Mouse (Mus musculus): ENCODE measurements around the gene Nup214. TPM values are rescaled to one million over a fixed set of nuclear protein-coding genes. Genes with fewer than 3 reads are reported as not detected.

The Nup214 gene
- polyA plus RNA-seq, 1 experiment = 91.9 TPM

DNA sequence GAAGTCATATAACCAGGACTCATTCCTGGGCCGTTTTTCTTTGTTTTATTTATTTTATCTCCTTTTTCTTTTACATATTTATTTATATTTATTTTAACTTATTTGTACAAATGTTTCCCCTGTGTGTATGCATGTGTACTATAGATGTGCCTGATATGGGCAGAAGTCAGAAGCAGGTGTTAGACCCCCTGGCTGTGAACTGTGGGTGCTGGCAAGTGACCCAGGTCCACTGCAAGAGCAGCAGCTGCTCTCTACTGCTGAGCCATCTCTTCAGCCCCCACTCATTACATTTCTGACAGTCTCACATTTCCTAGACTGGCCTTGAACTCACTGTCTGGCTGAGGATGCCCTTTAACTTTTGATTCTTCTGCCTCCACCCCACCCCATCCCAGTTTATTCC is 35.9 kb upstream of the Nup214 start:
- H3K9ac ChIP-seq (ENCODE audit: low read depth, poor library complexity, severe bottlenecking) = no peak overlapping the region
- no peaks in the 10 kb centered on the region for H3K36me3 ChIP-seq (ENCODE audit: control insufficient read depth, insufficient read depth, low read length, poor library complexity, severe bottlenecking)
- H3K4me1 ChIP-seq (ENCODE audit: control insufficient read depth, insufficient read depth, low read length) = no peaks in the 10 kb centered on the region
- H3K9me3 ChIP-seq (replicated peaks; ENCODE audit: control insufficient read depth, insufficient read depth, low read length, poor library complexity, severe bottlenecking) = no peaks in the 10 kb centered on the region
- TF ChIP-seq CTCF (IDR thresholded peaks at IDR 0.05; ENCODE audit: low read depth, low read length) (no peak), POLR2A (IDR thresholded peaks at IDR 0.05; ENCODE audit: insufficient read depth, low read length) (no peak), EP300 (IDR thresholded peaks at IDR 0.05; ENCODE audit: insufficient read depth, low read depth, low read length) (no peak)
- no peak overlapping the region for H3K4me3 ChIP-seq (ENCODE audit: low read depth, low read length)
- no peaks in the 10 kb centered on the region for H3K27me3 ChIP-seq (ENCODE audit: control insufficient read depth, insufficient read depth, low read length, poor library complexity, severe bottlenecking)
- H3K27ac ChIP-seq (ENCODE audit: insufficient read depth, low read length) = no peak overlapping the region

DNA sequence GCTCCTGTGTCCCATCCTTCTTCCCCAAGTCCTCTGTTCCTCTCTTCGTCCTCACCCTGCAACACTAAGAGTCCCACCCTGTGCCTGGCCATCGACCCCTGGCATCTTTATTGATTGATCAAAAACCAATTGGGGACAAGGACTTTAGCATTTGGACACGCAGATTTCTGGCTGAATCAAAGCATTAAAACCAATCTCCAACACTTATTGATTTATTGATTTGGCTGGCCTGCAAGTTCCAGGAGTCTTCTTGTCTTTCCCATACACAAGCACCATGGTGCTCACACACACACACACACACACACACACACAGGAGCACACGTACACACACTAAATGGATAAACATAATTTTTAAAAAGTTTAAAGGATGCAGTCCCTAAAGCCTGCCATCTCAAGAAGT is 31.2 kb upstream of the Nup214 start:
- Histone ChIP-seq H3K4me1 (ENCODE audit: control insufficient read depth, insufficient read depth, low read length) (no peaks in the 10 kb centered on the region), H3K9ac (ENCODE audit: low read depth, poor library complexity, severe bottlenecking) (no peak overlapping the region), H3K9me3 (replicated peaks; ENCODE audit: control insufficient read depth, insufficient read depth, low read length, poor library complexity, severe bottlenecking) (no peaks in the 10 kb centered on the region), H3K4me3 (ENCODE audit: low read depth, low read length) (no peak overlapping the region), H3K27me3 (ENCODE audit: control insufficient read depth, insufficient read depth, low read length, poor library complexity, severe bottlenecking) (no peaks in the 10 kb centered on the region), H3K27ac (ENCODE audit: insufficient read depth, low read length) (no peak overlapping the region), H3K36me3 (ENCODE audit: control insufficient read depth, insufficient read depth, low read length, poor library complexity, severe bottlenecking) (no peaks in the 10 kb centered on the region)
- TF ChIP-seq EP300 (IDR thresholded peaks at IDR 0.05; ENCODE audit: insufficient read depth, low read depth, low read length) (no peak), CTCF (IDR thresholded peaks at IDR 0.05; ENCODE audit: low read depth, low read length) (no peak), POLR2A (IDR thresholded peaks at IDR 0.05; ENCODE audit: insufficient read depth, low read length) (no peak)

DNA sequence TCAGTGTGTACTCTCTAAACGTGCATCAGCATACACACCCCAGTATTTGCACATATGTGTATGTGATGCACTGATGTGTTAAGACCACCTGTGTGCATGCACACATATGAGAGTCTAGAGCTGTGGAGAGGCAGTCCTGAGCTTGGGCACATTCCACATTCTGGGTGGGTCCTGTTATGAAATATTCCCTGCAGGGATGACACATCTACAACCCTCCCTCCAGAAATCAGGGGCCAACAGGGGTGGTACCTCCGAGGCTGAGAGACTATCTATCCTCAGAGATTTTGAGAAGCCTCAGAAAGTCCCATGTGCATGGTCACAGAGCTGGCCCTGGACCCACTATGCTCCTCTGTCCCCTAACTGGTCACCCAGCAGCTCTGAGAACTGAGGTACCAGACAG is 28.7 kb upstream of the Nup214 start:
- H3K4me1 ChIP-seq (ENCODE audit: control insufficient read depth, insufficient read depth, low read length) = no peaks in the 10 kb centered on the region
- TF ChIP-seq EP300 (IDR thresholded peaks at IDR 0.05; ENCODE audit: insufficient read depth, low read depth, low read length) (no peak), CTCF (IDR thresholded peaks at IDR 0.05; ENCODE audit: low read depth, low read length) (no peak), POLR2A (IDR thresholded peaks at IDR 0.05; ENCODE audit: insufficient read depth, low read length) (no peak)
- H3K4me3 ChIP-seq (ENCODE audit: low read depth, low read length) = no peak overlapping the region
- no peak overlapping the region for H3K27ac ChIP-seq (ENCODE audit: insufficient read depth, low read length)
- H3K36me3 ChIP-seq (ENCODE audit: control insufficient read depth, insufficient read depth, low read length, poor library complexity, severe bottlenecking) = no peaks in the 10 kb centered on the region
- no peak overlapping the region for H3K9ac ChIP-seq (ENCODE audit: low read depth, poor library complexity, severe bottlenecking)
- no peaks in the 10 kb centered on the region for H3K9me3 ChIP-seq (replicated peaks; ENCODE audit: control insufficient read depth, insufficient read depth, low read length, poor library complexity, severe bottlenecking)
- H3K27me3 ChIP-seq (ENCODE audit: control insufficient read depth, insufficient read depth, low read length, poor library complexity, severe bottlenecking) = no peaks in the 10 kb centered on the region

DNA sequence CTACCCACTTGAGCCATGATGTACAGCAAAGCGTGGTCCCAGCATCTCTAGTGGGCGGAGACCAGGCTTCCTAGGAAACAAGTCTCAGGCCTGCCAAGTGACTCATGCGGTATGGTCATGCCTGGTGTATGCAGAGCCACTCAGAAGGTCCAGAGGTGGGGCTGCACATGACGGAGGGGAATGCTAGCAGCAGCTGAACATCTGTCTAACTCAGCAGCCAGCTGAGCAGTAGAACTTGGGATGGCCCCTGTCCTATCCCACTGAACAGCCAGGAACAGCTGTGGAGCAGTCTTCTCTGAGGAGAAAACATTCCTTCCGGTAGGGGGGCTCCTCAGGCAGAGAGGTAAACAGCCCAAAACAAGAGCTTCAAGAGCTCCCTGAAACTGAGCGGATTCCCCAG is 25.8 kb upstream of the Nup214 start:
- no peak overlapping the region for H3K9ac ChIP-seq (ENCODE audit: low read depth, poor library complexity, severe bottlenecking)
- H3K27me3 ChIP-seq (ENCODE audit: control insufficient read depth, insufficient read depth, low read length, poor library complexity, severe bottlenecking) = no peaks in the 10 kb centered on the region
- H3K4me1 ChIP-seq (ENCODE audit: control insufficient read depth, insufficient read depth, low read length) = peaks cover 2% of the 10 kb centered on the region
- H3K36me3 ChIP-seq (ENCODE audit: control insufficient read depth, insufficient read depth, low read length, poor library complexity, severe bottlenecking) = no peaks in the 10 kb centered on the region
- no peak overlapping the region for H3K4me3 ChIP-seq (ENCODE audit: low read depth, low read length)
- no peak overlapping the region for H3K27ac ChIP-seq (ENCODE audit: insufficient read depth, low read length)
- H3K9me3 ChIP-seq (replicated peaks; ENCODE audit: control insufficient read depth, insufficient read depth, low read length, poor library complexity, severe bottlenecking) = no peaks in the 10 kb centered on the region
- no peak for TF ChIP-seq CTCF (IDR thresholded peaks at IDR 0.05; ENCODE audit: low read depth, low read length)
- no peak for TF ChIP-seq EP300 (IDR thresholded peaks at IDR 0.05; ENCODE audit: insufficient read depth, low read depth, low read length)
- no peak for TF ChIP-seq POLR2A (IDR thresholded peaks at IDR 0.05; ENCODE audit: insufficient read depth, low read length)

DNA sequence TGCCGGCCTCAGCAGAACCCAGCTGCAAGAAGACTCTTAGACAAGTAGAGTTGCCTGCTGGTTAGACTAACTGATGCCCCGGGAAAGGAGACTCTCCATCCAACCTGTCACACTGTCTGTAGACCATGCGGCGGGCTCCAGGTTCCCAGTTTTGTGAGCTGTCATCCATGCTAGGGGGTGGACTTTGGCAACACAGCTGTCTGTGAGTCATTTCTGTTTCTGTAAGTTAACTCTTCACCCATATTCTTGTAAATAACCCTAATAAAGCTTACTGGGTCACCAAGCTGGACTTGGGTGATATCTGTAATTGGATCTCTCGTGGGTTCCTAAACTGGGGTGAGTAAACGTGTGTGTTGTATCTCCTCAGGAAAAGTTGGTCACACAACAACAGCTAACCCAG is 25.4 kb upstream of the Nup214 start:
- no peak for TF ChIP-seq CTCF (IDR thresholded peaks at IDR 0.05; ENCODE audit: low read depth, low read length)
- TF ChIP-seq POLR2A (IDR thresholded peaks at IDR 0.05; ENCODE audit: insufficient read depth, low read length) = no peak
- no peak for TF ChIP-seq EP300 (IDR thresholded peaks at IDR 0.05; ENCODE audit: insufficient read depth, low read depth, low read length)

DNA sequence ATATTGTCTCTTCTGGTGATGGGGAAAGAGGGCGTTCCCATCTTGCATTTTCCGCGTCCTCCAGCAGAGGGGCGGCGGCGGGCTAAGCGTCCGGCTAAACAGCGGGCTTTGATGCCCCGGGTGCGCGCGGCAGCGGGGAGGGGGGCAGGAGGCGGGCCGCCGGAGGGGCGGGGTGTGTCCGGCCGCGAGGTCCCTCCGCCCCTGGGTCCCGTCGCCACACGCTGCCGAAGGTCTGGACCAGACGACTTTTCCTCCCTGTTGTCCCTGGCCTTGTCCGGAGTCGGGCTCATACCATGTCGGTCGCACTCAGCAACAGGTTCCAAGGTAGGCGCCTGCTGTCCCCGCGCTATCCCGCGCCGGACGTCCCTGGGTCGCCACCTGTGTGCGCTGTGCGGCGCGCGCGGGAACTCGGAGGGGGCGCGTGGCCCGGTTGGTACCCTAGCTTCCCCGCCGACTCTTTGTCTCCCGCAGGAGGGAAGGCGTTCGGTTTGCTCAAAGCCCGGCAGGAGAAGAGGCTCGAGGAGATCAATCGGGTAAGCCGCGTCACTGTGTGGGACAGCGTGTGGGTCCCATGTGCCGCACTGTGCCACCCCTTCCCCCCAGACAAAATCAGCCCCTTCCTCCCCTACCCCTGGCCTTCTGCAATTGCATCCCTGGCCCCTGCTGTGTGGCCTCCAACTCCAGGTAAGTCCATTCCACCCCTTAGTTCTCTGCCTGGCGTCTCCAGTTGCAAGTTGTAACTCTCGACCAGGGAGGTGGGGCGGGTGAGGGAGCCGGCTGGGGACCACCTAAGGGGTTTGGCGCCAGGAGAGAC is 24.0 kb upstream of the Nup214 start, which contains the start of gene Aif1l:
TSS of gene Aif1l (plus strand) at position 82 of the 814 bp plus-strand sequence.
- no peaks in the 10 kb centered on the region for H3K36me3 ChIP-seq (ENCODE audit: control insufficient read depth, insufficient read depth, low read length, poor library complexity, severe bottlenecking)
- TF ChIP-seq CTCF (IDR thresholded peaks at IDR 0.05; ENCODE audit: low read depth, low read length) (no peak), EP300 (IDR thresholded peaks at IDR 0.05; ENCODE audit: insufficient read depth, low read depth, low read length) (no peak), POLR2A (IDR thresholded peaks at IDR 0.05; ENCODE audit: insufficient read depth, low read length) (no peak)
- no peak within 1 kb of the TSS for H3K27ac ChIP-seq (ENCODE audit: insufficient read depth, low read length)
- no peaks in the 10 kb centered on the region for H3K27me3 ChIP-seq (ENCODE audit: control insufficient read depth, insufficient read depth, low read length, poor library complexity, severe bottlenecking)
- peaks cover 2% of the 10 kb centered on the region for H3K4me1 ChIP-seq (ENCODE audit: control insufficient read depth, insufficient read depth, low read length)
- H3K4me3 ChIP-seq (ENCODE audit: low read depth, low read length) = peak within 1 kb of the TSS; percentile 72
- H3K9ac ChIP-seq (ENCODE audit: low read depth, poor library complexity, severe bottlenecking) = peak within 1 kb of the TSS; percentile 24
- H3K9me3 ChIP-seq (replicated peaks; ENCODE audit: control insufficient read depth, insufficient read depth, low read length, poor library complexity, severe bottlenecking) = no peaks in the 10 kb centered on the region

More for the DNA sequence above, 25.4 kb upstream of the Nup214 start:
- Histone ChIP-seq H3K9me3 (replicated peaks; ENCODE audit: control insufficient read depth, insufficient read depth, low read length, poor library complexity, severe bottlenecking) (no peaks in the 10 kb centered on the region), H3K27ac (ENCODE audit: insufficient read depth, low read length) (no peak overlapping the region), H3K36me3 (ENCODE audit: control insufficient read depth, insufficient read depth, low read length, poor library complexity, severe bottlenecking) (no peaks in the 10 kb centered on the region), H3K9ac (ENCODE audit: low read depth, poor library complexity, severe bottlenecking) (no peak overlapping the region), H3K4me3 (ENCODE audit: low read depth, low read length) (no peak overlapping the region), H3K4me1 (ENCODE audit: control insufficient read depth, insufficient read depth, low read length) (peaks cover 2% of the 10 kb centered on the region), H3K27me3 (ENCODE audit: control insufficient read depth, insufficient read depth, low read length, poor library complexity, severe bottlenecking) (no peaks in the 10 kb centered on the region)

Measured in ES-Bruce4 (cell line).